Mouse (Mus musculus): Measurements from ENCODE around the gene Adamts7. TPM values are rescaled to one million over a fixed set of nuclear protein-coding genes. Genes with fewer than 3 reads are reported as not detected.

The Adamts7 gene
- total RNA-seq, 2 experiments from 2014 or later: not detected

GRCm38 (mm10) chr9:90189391-90189790 is 26.5 kb downstream of the Adamts7 start:
- no peak for ATAC-seq (replicated peaks; ENCODE audit: low FRiP score, low TSS enrichment, poor library complexity, severe bottlenecking)

- no peak for ATAC-seq (replicated peaks; ENCODE audit: low FRiP score, low TSS enrichment, poor library complexity, severe bottlenecking)
Measured at GRCm38 (mm10) chr9:90195000-90195399, 32.1 kb downstream of the Adamts7 start.

- no peak for ATAC-seq (replicated peaks; ENCODE audit: low FRiP score, low TSS enrichment, poor library complexity, severe bottlenecking)
Measured at GRCm38 (mm10) chr9:90196262-90196661, 33.4 kb downstream of the Adamts7 start.

GRCm38 (mm10) chr9:90197116-90197665 is 34.3 kb downstream of the Adamts7 start:
- no peak for ATAC-seq (replicated peaks; ENCODE audit: low FRiP score, low TSS enrichment, poor library complexity, severe bottlenecking)

GRCm38 (mm10) chr9:90197866-90198383 is 35.1 kb downstream of the Adamts7 start:
- 0 out of 2 replicates have a peak, but pooled peaks have one; percentile 17 for ATAC-seq (replicated peaks; ENCODE audit: low FRiP score, low TSS enrichment, poor library complexity, severe bottlenecking)

- 0 out of 2 replicates have a peak, but pooled peaks have one; percentile 8 for ATAC-seq (replicated peaks; ENCODE audit: low FRiP score, low TSS enrichment, poor library complexity, severe bottlenecking)
Measured at GRCm38 (mm10) chr9:90198531-90199449, 35.9 kb downstream of the Adamts7 start.

GRCm38 (mm10) chr9:90199611-90200010 is 36.7 kb downstream of the Adamts7 start:
- no peak for ATAC-seq (replicated peaks; ENCODE audit: low FRiP score, low TSS enrichment, poor library complexity, severe bottlenecking)

GRCm38 (mm10) chr9:90200501-90200900 is 37.6 kb downstream of the Adamts7 start:
- no peak for ATAC-seq (replicated peaks; ENCODE audit: low FRiP score, low TSS enrichment, poor library complexity, severe bottlenecking)

GRCm38 (mm10) chr9:90201096-90201495 is 38.2 kb downstream of the Adamts7 start:
- ATAC-seq (replicated peaks; ENCODE audit: low FRiP score, low TSS enrichment, poor library complexity, severe bottlenecking): no peak

GRCm38 (mm10) chr9:90201541-90201940 is 38.7 kb downstream of the Adamts7 start:
- ATAC-seq (replicated peaks; ENCODE audit: low FRiP score, low TSS enrichment, poor library complexity, severe bottlenecking): no peak

- ATAC-seq (replicated peaks; ENCODE audit: low FRiP score, low TSS enrichment, poor library complexity, severe bottlenecking): no peak
Measured at GRCm38 (mm10) chr9:90203233-90203632, 40.4 kb downstream of the Adamts7 start.

- ATAC-seq (replicated peaks; ENCODE audit: low FRiP score, low TSS enrichment, poor library complexity, severe bottlenecking): 0 out of 2 replicates have a peak, but pooled peaks have one; percentile 24
Measured at GRCm38 (mm10) chr9:90204396-90204915, 41.6 kb downstream of the Adamts7 start.

- ATAC-seq (replicated peaks; ENCODE audit: low FRiP score, low TSS enrichment, poor library complexity, severe bottlenecking): peak; percentile 63
Measured at GRCm38 (mm10) chr9:90206500-90206899, 43.6 kb downstream of the Adamts7 start.

GRCm38 (mm10) chr9:90207808-90208207 is 44.9 kb downstream of the Adamts7 start:
- no peak for ATAC-seq (replicated peaks; ENCODE audit: low FRiP score, low TSS enrichment, poor library complexity, severe bottlenecking)

GRCm38 (mm10) chr9:90208655-90209054 is 45.8 kb downstream of the Adamts7 start:
- ATAC-seq (replicated peaks; ENCODE audit: low FRiP score, low TSS enrichment, poor library complexity, severe bottlenecking): no peak

- no peak for ATAC-seq (replicated peaks; ENCODE audit: low FRiP score, low TSS enrichment, poor library complexity, severe bottlenecking)
Measured at GRCm38 (mm10) chr9:90213127-90213526, 50.3 kb downstream of the Adamts7 start.

GRCm38 (mm10) chr9:90216259-90217001 is 53.6 kb downstream of the Adamts7 start:
- no peak for ATAC-seq (replicated peaks; ENCODE audit: low FRiP score, low TSS enrichment, poor library complexity, severe bottlenecking)

- no peak for ATAC-seq (replicated peaks; ENCODE audit: low FRiP score, low TSS enrichment, poor library complexity, severe bottlenecking)
Measured at GRCm38 (mm10) chr9:90217501-90217900, 54.6 kb downstream of the Adamts7 start.

GRCm38 (mm10) chr9:90222275-90222674 is 59.4 kb downstream of the Adamts7 start:
- no peak for ATAC-seq (replicated peaks; ENCODE audit: low FRiP score, low TSS enrichment, poor library complexity, severe bottlenecking)
